Mouse (Mus musculus) hindbrain, postnatal 0 days (tissue): ENCODE data around the gene Tmem63a. TPM values are rescaled to one million over a fixed set of nuclear protein-coding genes. Genes with fewer than 3 reads are reported as not detected.

Source experiments
- ATAC-seq: fragments of 200-750 bp; cut with Nextera tagmentation; 2 replicates; pipeline ENCODE4 v1.8.0; 2017; ENCODE audit warnings: mild to moderate bottlenecking, moderate TSS enrichment, moderate library complexity
- DNase-seq: peaks from one replicate; pipeline ENCODE4 v3.0.0-alpha.2; 2015; ENCODE audit warnings: low spot score
- H3K27ac ChIP-seq: fragments of 300-500 bp; sonication (generic); 2 replicates; pipeline ENCODE4 v1.5.1; 2014; ENCODE audit warnings: mild to moderate bottlenecking
- H3K27me3 ChIP-seq: fragments of 300-500 bp; sonication (generic); 2 replicates; pipeline ENCODE4 v1.6.1; 2014; ENCODE audit warnings: low read length, mixed read lengths; ENCODE audit not compliant: insufficient read depth
- H3K36me3 ChIP-seq: fragments of 300-500 bp; sonication (generic); 2 replicates; pipeline ENCODE4 v1.6.1; 2014; ENCODE audit warnings: low read length, mixed read lengths; ENCODE audit not compliant: insufficient read depth
- H3K4me1 ChIP-seq: fragments of 300-500 bp; sonication (generic); 2 replicates; pipeline ENCODE4 v1.6.1; 2014; ENCODE audit warnings: antibody characterized with exemption, low read length, mixed read lengths; ENCODE audit not compliant: insufficient read depth
- H3K4me2 ChIP-seq: fragments of 300-500 bp; sonication (generic); 2 replicates; pipeline ENCODE4 v1.6.1; 2014; ENCODE audit warnings: low read depth, mild to moderate bottlenecking, low read length, moderate library complexity, mixed read lengths
- H3K4me3 ChIP-seq: fragments of 300-500 bp; sonication (generic); 2 replicates; pipeline ENCODE4 v1.5.1; 2014; ENCODE audit warnings: low read length
- H3K9ac ChIP-seq: fragments of 300-500 bp; sonication (generic); replicated peaks from 2 replicates; pipeline ENCODE4 v1.6.1; 2014; ENCODE audit warnings: mild to moderate bottlenecking, low read length, moderate library complexity, mixed read lengths
- H3K9me3 ChIP-seq: fragments of 300-500 bp; sonication (generic); 2 replicates; pipeline ENCODE4 v1.6.1; 2016; ENCODE audit warnings: low read length, mixed read lengths
- CTCF ChIP-seq: IDR thresholded peaks from 2 replicates; pipeline ENCODE4 v1.5.1; 2016; ENCODE audit warnings: antibody characterized with exemption, control low read depth, low read depth
- WGBS: fragments of 180-500 bp; shearing (Covaris S2); extraction: QIAGEN DNeasy Blood & Tissue Kit; methylation state at CpG from one replicate; pipeline ENCODE4 v1.1.7; 2014; 5-methylcytosine and 5-hydroxymethylcytosine counted together
- polyA plus RNA-seq: library from polyadenylated mRNA; unstranded; fragments of >200 nt; fragmentation: Nextera tagmentation; extraction: Ambion mirVana; gene quantifications from 2 replicates; pipeline ENCODE4 v1.2.1, GENCODE M21; 2015
- total RNA-seq: library from RNA; depleted of rRNA; stranded (reverse); fragments of >200 nt; gene quantifications from 2 replicates; pipeline ENCODE4 v1.2.3, GENCODE M21; 2014

The Tmem63a gene
- total and polyA plus RNA-seq, 2 experiments from 2014 or later, result 3.0 to 5.4 TPM

GRCm38 (mm10) chr1:180904039-180904814 is 37.9 kb upstream of the Tmem63a start, which contains the start of gene Pycr2:
TSS of gene Pycr2 (plus strand) at chr1:180904293.
- Histone ChIP-seq H3K9me3 (no peaks in the 10 kb centered on the region), H3K4me3 (peak within 1 kb of the TSS; percentile 83), H3K4me2 (peak within 1 kb of the TSS; percentile 92), H3K27ac (peak within 1 kb of the TSS; percentile 92), H3K9ac (peak within 1 kb of the TSS; percentile 84), H3K4me1 (peaks cover 6% of the 10 kb centered on the region; the same call in 1 of the 2 replicates), H3K27me3 (no peaks in the 10 kb centered on the region), H3K36me3 (peaks cover 17% of the 10 kb centered on the region)
- ATAC-seq (peak; percentile 98), DNase-seq (peak; percentile 97)
- under 1% methylated on average over 52 of the region's 52 CpGs for WGBS
- TF ChIP-seq CTCF, result no peak

GRCm38 (mm10) chr1:180904815-180905080 is 37.4 kb upstream of the Tmem63a start:
- Histone ChIP-seq H3K27ac (peak overlapping the region; percentile 92), H3K4me3 (peak overlapping the region; percentile 83), H3K4me1 (peaks cover 6% of the 10 kb centered on the region; the same call in 1 of the 2 replicates), H3K4me2 (peak overlapping the region; percentile 92), H3K9ac (peak overlapping the region; percentile 84), H3K36me3 (peaks cover 17% of the 10 kb centered on the region), H3K9me3 (no peaks in the 10 kb centered on the region), H3K27me3 (no peaks in the 10 kb centered on the region)
- 3% methylated on average over 5 of the region's 5 CpGs for WGBS
- ATAC-seq (no peak), DNase-seq (no peak)
- TF ChIP-seq CTCF, result no peak

- DNase-seq, result no peak
- 55% methylated on average over 6 of the region's 6 CpGs for WGBS
- H3K27me3 ChIP-seq, result no peaks in the 10 kb centered on the region
- peak overlapping the region; percentile 84 for H3K9ac ChIP-seq
- H3K4me1 ChIP-seq, result peaks cover 6% of the 10 kb centered on the region; the same call in 1 of the 2 replicates
- H3K4me3 ChIP-seq, result peak overlapping the region; percentile 83
- no peaks in the 10 kb centered on the region for H3K9me3 ChIP-seq
- no peak for TF ChIP-seq CTCF
- H3K4me2 ChIP-seq, result peak overlapping the region; percentile 92
- H3K36me3 ChIP-seq, result peaks cover 17% of the 10 kb centered on the region
- no peak overlapping the region for H3K27ac ChIP-seq
- ATAC-seq, result no peak
Observed at GRCm38 (mm10) chr1:180905307-180905706, 36.8 kb upstream of the Tmem63a start.

- TF ChIP-seq CTCF, result no peak
- WGBS, result 96% methylated on average over 17 of the region's 17 CpGs
- no peak overlapping the region for H3K4me3 ChIP-seq
- H3K36me3 ChIP-seq, result peaks cover 17% of the 10 kb centered on the region
- DNase-seq (no peak), ATAC-seq (no peak)
- 0 out of 2 replicates have a peak overlapping the region, but pooled peaks have one; percentile 84 for H3K9ac ChIP-seq
- no peak overlapping the region for H3K4me2 ChIP-seq
- H3K27ac ChIP-seq, result no peak overlapping the region
- H3K27me3 ChIP-seq, result no peaks in the 10 kb centered on the region
- H3K9me3 ChIP-seq, result no peaks in the 10 kb centered on the region
- peaks cover 6% of the 10 kb centered on the region; the same call in 1 of the 2 replicates for H3K4me1 ChIP-seq
Observed at GRCm38 (mm10) chr1:180905876-180906275, 36.3 kb upstream of the Tmem63a start.

DNA sequence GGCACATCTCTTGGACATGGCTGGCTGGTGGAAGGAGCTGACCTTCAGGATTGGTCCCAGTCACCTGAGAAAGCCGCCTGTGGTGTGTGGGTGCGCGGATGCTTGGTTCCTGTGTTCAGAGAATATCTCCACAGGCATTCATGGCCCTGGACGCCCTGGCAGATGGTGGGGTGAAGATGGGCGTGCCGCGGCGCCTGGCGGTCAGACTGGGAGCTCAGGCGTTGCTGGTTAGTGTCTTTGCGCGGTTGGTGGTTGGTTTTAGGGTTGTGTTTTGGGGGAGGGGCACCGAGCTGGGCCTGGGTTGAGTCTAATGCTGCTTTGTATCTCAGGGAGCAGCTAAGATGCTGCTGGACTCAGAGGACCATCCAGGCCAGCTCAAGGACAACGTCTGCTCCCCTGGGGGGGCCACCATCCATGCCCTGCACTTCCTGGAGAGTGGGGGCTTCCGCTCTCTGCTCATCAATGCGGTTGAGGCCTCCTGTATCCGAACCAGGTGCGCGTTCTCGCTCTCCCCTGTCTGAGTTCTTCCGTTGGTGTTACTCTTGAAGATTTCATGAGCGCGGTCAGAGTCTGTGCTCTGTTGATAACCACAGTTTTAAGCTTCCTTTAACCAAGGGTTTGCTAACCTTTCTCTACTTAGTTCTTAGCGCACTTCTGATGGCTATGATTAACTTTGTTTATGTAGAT is 35.5 kb upstream of the Tmem63a start:
- 94% methylated on average over 24 of the region's 24 CpGs for WGBS
- TF ChIP-seq CTCF, result no peak
- peaks cover 6% of the 10 kb centered on the region; the same call in 1 of the 2 replicates for H3K4me1 ChIP-seq
- H3K4me2 ChIP-seq, result no peak overlapping the region
- H3K4me3 ChIP-seq, result no peak overlapping the region
- H3K9ac ChIP-seq, result no peak overlapping the region
- H3K27me3 ChIP-seq, result no peaks in the 10 kb centered on the region
- H3K9me3 ChIP-seq, result no peaks in the 10 kb centered on the region
- H3K27ac ChIP-seq, result no peak overlapping the region
- DNase-seq, result no peak
- peaks cover 17% of the 10 kb centered on the region for H3K36me3 ChIP-seq
- ATAC-seq, result no peak

GRCm38 (mm10) chr1:180911138-180911537 is 31.0 kb upstream of the Tmem63a start:
- no peak overlapping the region for H3K4me3 ChIP-seq
- ATAC-seq (0 out of 2 replicates have a peak, but pooled peaks have one; percentile 36), DNase-seq (peak; percentile 51)
- no peaks in the 10 kb centered on the region for H3K27me3 ChIP-seq
- no peak overlapping the region for H3K4me2 ChIP-seq
- H3K36me3 ChIP-seq, result peaks cover 17% of the 10 kb centered on the region
- no peaks in the 10 kb centered on the region for H3K9me3 ChIP-seq
- H3K27ac ChIP-seq, result no peak overlapping the region
- H3K9ac ChIP-seq, result no peak overlapping the region
- no peaks in the 10 kb centered on the region for H3K4me1 ChIP-seq
- 45% methylated on average over 8 of the region's 8 CpGs for WGBS
- peak; percentile 57 for TF ChIP-seq CTCF
